Mouse (Mus musculus): Measurements from ENCODE around the gene Lgalsl. TPM values are rescaled to one million over a fixed set of nuclear protein-coding genes. Genes with fewer than 3 reads are reported as not detected.

The Lgalsl gene
- total RNA-seq, 2 experiments from 2014 or later = 85.0 to 91.1 TPM

- no peak for DNase-seq (ENCODE audit: low spot score in 2 of 2)
These were observed 46.1 kb downstream of the Lgalsl start for GRCm38 (mm10) chr11:20784776-20785175.

DNA sequence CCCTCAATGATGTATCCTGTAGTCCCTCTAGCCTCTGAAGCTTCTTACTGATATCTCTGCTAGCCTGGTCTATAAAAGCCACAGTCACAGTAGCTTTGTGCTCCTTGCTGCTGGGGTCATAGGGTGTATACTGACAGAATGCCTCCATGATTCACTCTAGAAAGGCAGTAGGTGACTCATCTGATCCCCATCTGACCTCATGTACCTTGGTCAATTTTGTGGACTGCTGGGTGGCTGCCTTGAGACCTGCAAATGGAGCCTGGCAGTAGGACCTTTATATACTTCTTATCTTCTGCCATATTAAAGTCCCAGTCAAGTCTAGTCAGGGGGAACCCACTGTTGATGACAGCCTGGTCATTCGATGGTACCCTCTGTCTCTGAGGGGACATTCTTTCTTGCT, 47.4 kb downstream of the Lgalsl start:
- no peak for DNase-seq (ENCODE audit: low spot score in 2 of 2)

- no peak for DNase-seq (ENCODE audit: low spot score in 2 of 2)
These were observed 48.2 kb downstream of the Lgalsl start for GRCm38 (mm10) chr11:20782620-20783019.

DNA sequence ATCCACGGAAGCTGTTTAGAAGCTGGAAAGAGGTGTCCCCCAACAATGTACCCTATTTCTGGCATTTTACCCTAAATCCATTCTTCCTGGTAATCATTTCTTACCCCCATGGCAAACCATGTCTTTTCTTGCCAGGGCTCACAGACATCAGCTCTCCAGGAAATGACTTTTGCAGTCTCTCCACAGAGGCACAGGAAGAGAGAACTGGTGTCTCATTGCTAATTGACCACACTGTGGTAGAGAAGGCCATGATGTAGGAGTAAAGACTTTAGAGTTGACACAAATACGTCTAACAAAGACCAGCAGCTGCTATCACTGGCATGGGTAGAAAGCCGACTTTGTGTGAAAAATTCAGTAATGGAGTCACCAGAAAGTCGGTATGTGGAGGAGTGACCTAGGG, 50.5 kb downstream of the Lgalsl start:
- no peak for DNase-seq (ENCODE audit: low spot score in 2 of 2)

GRCm38 (mm10) chr11:20778861-20779563, 51.8 kb downstream of the Lgalsl start:
- DNase-seq (ENCODE audit: low spot score in 2 of 2) = no peak

- no peak for DNase-seq (ENCODE audit: low spot score in 2 of 2)
These were observed 52.6 kb downstream of the Lgalsl start for GRCm38 (mm10) chr11:20778298-20778697.

GRCm38 (mm10) chr11:20776668-20777067, 54.2 kb downstream of the Lgalsl start:
- DNase-seq (ENCODE audit: low spot score in 2 of 2) = no peak

Other genes starting within 250 kb of the Lgalsl start
- 10 to 100 TPM; 57.6 to 61.1 TPM for gene Aftph, start 89.5 kb downstream of the Lgalsl start, total RNA-seq (2021)

Data from layer of hippocampus, postnatal 14 days (tissue).